Mouse (Mus musculus) cerebellum, postnatal 36 days (tissue): ENCODE measurements around the gene Antxr1.

Experiments
- DNase-seq, 2 experiments: peaks; one replicate each; pipeline ENCODE4 v3.0.0; 2021 to 2022; ENCODE audit warnings: mixed read lengths in 2 of 2

Antxr1 gene

GRCm38 (mm10) chr6:87287251-87287650 lies 48.4 kb downstream of the Antxr1 start:
- no peak for DNase-seq

- no peak for DNase-seq
Observed at GRCm38 (mm10) chr6:87285365-87285749, 50.3 kb downstream of the Antxr1 start.

DNA sequence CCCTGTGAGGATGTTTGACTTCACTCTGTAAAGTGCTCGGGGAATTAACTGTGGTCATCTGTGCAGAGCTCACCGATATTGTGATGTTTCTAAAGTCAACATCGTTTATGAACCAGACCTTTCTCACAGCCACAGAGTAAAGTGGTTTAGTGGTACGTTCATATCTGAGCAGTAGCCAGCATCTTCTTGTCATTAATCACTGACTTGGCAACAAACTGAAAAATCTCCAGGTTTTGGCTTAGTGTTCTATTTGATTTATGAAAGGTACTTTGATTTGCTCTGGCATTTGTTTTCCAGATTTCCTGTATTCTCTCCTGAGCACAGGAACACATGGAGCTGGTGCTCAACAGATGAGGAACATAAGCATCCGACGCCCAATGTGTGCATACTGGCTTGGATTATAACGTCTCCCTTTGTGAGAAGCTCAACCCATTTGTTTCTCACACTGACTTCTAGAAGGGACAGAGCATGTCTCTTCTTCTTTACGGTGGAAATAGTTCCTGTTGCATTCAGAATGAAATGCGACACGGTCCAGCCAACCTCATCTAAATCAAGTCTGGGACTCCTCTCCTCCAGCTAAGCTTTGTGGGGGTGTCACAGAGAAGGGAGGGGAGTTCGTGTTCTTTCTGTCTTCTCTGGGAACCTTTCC lies 50.8 kb downstream of the Antxr1 start:
- no peak for DNase-seq

DNA sequence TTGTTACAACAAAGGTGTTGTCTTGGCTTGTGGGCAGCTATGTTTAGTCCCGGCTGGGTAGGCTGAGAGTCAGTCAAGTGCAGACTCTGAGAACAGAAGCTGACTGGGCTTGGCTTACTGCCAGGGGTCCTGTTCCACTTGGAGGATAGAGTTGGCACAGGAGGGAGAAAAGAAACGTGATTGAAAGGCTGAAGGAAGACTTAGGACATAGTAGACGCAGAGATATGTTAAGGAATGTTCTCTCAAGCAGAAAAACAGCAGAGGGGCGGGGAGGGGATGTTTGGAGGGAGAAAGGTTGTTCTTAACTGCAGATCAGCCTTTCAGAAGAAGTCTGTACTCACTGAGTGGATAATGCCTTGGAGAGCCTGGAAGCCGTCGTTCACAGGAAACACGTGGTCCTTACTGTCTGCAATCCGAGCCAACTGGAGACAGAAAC lies 53.3 kb downstream of the Antxr1 start:
- peak; percentile 6 to 14 for DNase-seq

DNA sequence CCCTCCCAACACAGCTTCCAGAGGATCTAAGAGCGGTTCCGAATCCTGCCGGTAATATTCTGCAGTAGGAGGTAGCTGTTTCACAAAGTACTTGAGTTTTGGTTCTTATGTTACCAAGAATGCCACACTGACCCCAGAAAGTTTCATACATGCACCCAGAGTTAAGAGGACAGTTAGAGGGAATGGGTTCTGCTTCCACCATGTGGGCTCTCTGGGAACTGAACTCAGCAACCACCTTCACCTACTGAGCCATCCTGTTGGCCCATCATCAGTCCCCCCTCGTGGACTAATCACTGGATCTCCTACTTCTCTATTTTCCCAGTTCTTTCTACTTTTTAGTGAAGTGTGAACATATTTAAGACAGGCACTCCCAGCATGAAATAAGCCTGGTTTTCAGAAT lies 53.9 kb downstream of the Antxr1 start:
- DNase-seq: no peak

GRCm38 (mm10) chr6:87278151-87278550 lies 57.5 kb downstream of the Antxr1 start:
- no peak for DNase-seq

- no peak for DNase-seq
Observed at GRCm38 (mm10) chr6:87277527-87277926, 58.1 kb downstream of the Antxr1 start.

- no peak for DNase-seq
Observed at GRCm38 (mm10) chr6:87276941-87277340, 58.7 kb downstream of the Antxr1 start.

- DNase-seq: no peak
Observed at GRCm38 (mm10) chr6:87274779-87275178, 60.8 kb downstream of the Antxr1 start.

DNA sequence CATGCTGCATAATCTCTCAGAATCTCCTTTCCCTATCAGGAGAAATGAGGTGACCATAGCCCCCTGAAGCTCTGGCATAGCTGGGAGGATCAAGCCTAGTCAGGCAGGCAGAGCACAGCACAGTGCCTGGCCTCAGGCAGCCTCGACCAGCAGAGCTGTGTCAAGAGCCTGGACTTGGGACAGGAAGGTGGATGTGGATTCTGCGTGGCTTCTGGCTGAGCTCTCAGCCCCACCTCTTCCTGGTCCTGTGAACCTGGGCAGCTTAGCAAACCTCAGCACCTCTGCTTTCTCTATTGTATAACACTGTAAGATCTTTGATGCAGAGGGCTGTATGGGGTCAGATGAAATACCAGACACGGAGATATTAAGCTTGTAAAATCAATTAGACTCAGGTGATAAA lies 61.8 kb downstream of the Antxr1 start:
- DNase-seq: no peak

GRCm38 (mm10) chr6:87273141-87273540 lies 62.5 kb downstream of the Antxr1 start:
- no peak for DNase-seq

- no peak for DNase-seq
Observed at GRCm38 (mm10) chr6:87272202-87272601, 63.4 kb downstream of the Antxr1 start.

DNA sequence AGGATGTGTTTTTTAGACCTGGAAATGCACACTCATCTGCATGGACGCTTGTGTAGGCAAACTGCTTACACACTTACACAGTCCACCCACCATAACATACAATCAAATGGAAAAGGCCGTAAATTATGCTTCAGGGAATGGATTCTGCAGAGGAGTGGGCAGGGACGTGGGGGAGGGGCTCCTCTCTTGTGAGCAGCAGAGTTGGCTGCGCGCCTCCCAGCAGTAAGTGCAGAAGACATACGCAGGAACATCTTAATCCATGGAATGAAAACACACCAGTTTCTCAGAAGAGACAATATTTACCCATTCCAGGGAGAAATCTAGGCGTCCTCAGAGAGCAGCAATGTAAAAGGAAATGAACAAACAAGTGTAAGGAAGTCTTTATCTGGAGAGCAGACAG lies 65.2 kb downstream of the Antxr1 start:
- no peak for DNase-seq

GRCm38 (mm10) chr6:87269950-87270349 lies 65.7 kb downstream of the Antxr1 start:
- DNase-seq: no peak

- no peak for DNase-seq
Observed at GRCm38 (mm10) chr6:87262666-87263065, 73.0 kb downstream of the Antxr1 start.

- no peak for DNase-seq
Observed at GRCm38 (mm10) chr6:87258976-87259375, 76.6 kb downstream of the Antxr1 start.

DNA sequence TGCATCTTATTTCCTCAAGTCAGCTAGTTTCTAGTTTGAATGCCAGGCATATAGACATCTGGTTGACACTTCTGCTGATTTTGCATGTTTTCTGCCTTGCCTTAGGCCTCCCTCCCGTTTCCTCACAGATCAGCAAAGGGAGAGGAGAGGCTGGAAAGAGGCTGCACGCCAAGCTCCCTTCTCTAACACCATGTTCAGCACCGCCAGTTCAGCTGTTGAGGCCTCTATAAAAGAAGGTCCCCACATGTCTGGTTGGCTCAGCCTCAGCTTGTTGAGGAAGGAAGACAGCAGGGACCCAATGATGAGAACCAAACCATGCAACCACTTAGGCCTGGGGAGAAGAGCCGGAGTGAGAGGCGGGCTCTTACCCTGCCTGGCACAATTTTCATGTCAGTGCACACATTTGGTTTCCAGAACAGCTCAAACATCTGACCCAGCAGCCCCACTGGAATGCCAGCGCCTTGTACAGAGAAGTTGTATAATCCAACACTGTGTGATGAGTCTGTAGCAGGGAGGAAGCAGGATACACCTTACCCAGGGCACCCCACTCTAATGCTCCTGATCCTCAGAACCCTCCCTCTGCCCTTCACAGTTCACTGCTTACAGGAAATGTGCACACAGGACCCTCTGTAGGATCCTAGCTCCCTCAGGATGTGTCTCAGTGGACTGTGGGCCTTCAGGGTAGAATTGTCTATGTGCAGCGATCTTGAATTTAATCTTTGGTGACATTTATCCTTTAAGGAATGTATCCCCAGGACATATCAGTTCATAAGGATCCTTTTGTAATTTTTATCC lies 77.4 kb downstream of the Antxr1 start:
- DNase-seq: no peak

GRCm38 (mm10) chr6:87257471-87257870 lies 78.2 kb downstream of the Antxr1 start:
- no peak for DNase-seq

GRCm38 (mm10) chr6:87255668-87256067 lies 80.0 kb downstream of the Antxr1 start:
- no peak for DNase-seq

DNA sequence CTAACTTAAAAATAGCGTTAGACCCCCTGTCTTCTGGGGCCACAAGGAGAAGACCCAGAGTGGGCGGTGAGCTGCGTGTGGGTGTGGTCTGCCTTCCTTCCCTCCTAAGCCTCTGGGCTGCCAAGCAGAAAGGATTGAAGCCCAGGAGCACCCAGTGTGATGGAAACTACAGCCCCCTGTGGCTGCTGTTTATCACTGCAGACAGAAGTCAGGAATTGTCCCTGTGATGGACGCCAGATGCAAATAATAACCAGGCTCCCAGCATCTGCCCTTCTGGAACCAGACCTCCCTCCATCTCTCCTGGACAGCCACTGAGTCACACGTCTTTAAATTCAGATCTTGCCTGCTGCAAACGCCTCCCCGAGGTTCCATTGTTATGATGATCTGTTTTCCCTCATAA lies 80.9 kb downstream of the Antxr1 start:
- no peak for DNase-seq

DNA sequence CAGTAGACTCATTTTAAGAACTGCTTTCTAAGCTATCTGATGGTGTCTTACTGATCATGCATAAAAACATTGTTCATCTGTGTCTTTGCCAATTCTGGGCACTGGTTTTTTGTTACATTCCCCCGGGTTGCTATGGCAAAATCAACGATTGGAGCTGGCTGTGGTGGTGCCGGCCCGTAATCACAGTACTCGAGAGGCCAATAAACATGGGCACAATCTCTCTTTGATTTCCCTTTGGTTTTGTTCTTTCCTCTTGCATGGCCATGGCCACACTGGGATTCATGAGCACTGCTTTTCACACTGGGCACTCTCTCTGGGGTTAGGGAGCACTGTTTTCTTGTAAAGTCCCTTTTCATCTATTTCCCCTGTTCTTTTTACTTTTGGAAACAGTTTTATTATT lies 83.9 kb downstream of the Antxr1 start:
- DNase-seq: no peak

DNA sequence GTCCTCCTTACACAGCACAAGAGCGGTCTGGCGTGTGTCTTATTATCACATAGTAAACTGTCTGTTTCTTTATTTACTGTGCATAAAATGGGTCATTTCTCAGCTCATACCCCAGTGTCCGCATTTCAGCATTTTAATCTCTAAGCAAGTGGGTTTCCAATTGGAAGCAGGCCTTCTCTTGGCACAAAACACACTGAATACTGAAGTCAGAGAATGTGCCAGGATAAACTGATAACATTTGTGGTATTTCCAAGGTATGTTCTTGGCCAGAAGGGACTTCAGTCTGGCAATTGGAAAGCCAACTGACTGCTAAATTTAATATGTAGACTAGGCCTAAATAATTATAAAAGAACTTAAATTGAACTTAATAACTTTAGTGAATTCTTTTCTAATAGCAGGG lies 84.9 kb downstream of the Antxr1 start:
- no peak for DNase-seq

GRCm38 (mm10) chr6:87248226-87248834 lies 87.3 kb downstream of the Antxr1 start:
- no peak for DNase-seq
